Mouse (Mus musculus) lung, embryonic 14.5 days (tissue): Measurements from ENCODE around the gene Bag3. TPM values are rescaled to one million over a fixed set of nuclear protein-coding genes. Genes with fewer than 3 reads are reported as not detected.

Experiments
- ATAC-seq: fragments of 200-750 bp; cut with Nextera tagmentation; 2 replicates; pipeline ENCODE4 v1.8.0; 2017; ENCODE audit warnings: mild to moderate bottlenecking, moderate TSS enrichment, moderate library complexity; ENCODE audit not compliant: insufficient read depth
- DNase-seq: peaks from one replicate; pipeline ENCODE4 v3.0.0-alpha.2; 2015
- H3K27ac ChIP-seq: fragments of 300-500 bp; sonication (generic); 2 replicates; pipeline ENCODE4 v1.5.1; 2014; ENCODE audit warnings: low read depth, mild to moderate bottlenecking, moderate library complexity
- H3K27me3 ChIP-seq: fragments of 300-500 bp; sonication (generic); 2 replicates; pipeline ENCODE4 v1.6.1; 2014; ENCODE audit warnings: low read length, control low read depth; ENCODE audit not compliant: insufficient read depth
- H3K36me3 ChIP-seq: fragments of 300-500 bp; sonication (generic); 2 replicates; pipeline ENCODE4 v1.6.1; 2014; ENCODE audit warnings: control low read depth; ENCODE audit not compliant: insufficient read depth
- H3K4me1 ChIP-seq: fragments of 300-500 bp; sonication (generic); 2 replicates; pipeline ENCODE4 v1.6.1; 2014; ENCODE audit warnings: antibody characterized with exemption, control low read depth; ENCODE audit not compliant: insufficient read depth
- H3K4me2 ChIP-seq: fragments of 300-500 bp; sonication (generic); 2 replicates; pipeline ENCODE4 v1.6.1; 2014; ENCODE audit warnings: mild to moderate bottlenecking
- H3K4me3 ChIP-seq: fragments of 300-500 bp; sonication (generic); 2 replicates; pipeline ENCODE4 v1.5.1; 2014; ENCODE audit warnings: low read depth, low read length
- H3K9ac ChIP-seq: fragments of 300-500 bp; sonication (generic); 2 replicates; pipeline ENCODE4 v1.6.1; 2014
- H3K9me3 ChIP-seq: fragments of 300-500 bp; sonication (generic); 2 replicates; pipeline ENCODE4 v1.6.1; 2016; ENCODE audit warnings: low read depth, low read length, control low read depth
- CTCF ChIP-seq: IDR thresholded peaks from 2 replicates; pipeline ENCODE4 v1.5.1; 2016; ENCODE audit warnings: antibody characterized with exemption, low read depth
- WGBS: fragments of 180-500 bp; shearing (Covaris S2); extraction: QIAGEN DNeasy Blood & Tissue Kit; methylation state at CpG from one replicate; pipeline ENCODE4 v1.1.7; 2014; 5-methylcytosine and 5-hydroxymethylcytosine counted together
- microRNA-seq: library from miRNA; unstranded; fragments of <30 nt; microRNA quantifications from one replicate; pipeline ENCODE4, GENCODE M21; 2016; ENCODE audit warnings: borderline number of aligned reads
- polyA plus RNA-seq: library from polyadenylated mRNA; unstranded; fragments of >200 nt; fragmentation: Nextera tagmentation; extraction: Ambion mirVana; gene quantifications from 2 replicates; pipeline ENCODE4 v1.2.1, GENCODE M21; 2014

Gene Bag3
- polyA plus RNA-seq, 1 experiment from 2014 or later: 20.9 TPM

DNA sequence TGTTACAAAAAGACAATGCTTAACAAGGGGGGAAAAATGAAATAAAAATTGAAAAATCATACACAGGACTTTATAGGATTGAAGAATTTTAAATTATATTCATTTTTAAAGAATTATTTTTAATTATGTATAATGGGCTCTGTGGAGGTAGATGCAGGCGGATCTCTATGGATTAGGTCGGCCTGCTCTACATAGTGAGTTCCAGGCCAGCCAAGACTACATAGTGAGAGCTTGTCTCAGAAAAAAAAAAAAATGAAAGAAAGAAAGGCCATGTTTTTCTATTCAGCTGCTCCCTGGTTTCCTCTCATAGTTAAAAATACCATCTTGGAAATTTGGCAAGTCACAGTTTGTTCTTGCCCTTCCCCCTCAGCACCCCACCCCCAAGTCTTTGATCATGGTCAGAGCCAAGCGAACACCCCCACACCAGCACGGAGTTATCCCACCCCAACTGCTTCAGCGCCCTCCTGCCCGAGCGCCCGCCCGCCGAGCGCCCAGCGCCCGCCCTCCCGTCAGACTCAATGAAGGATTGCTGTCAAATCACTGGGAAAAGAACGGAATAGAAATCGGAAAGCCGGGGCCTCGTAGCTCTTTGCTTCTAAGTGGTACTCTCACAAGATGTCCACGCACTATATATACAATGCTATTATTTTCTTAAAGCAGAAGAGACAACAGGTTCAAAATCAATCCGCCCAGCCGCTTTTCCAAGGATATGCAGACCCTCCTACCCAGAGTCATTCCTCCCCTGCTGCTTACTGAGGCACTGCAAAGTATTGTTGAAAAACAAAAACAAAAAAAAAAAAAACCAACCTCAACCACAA, 68.9 kb downstream of the Bag3 start:
- Histone ChIP-seq H3K4me1 (peaks cover 17% of the 10 kb centered on the region), H3K4me3 (peak overlapping the region; percentile 25), H3K27me3 (no peaks in the 10 kb centered on the region), H3K9me3 (no peaks in the 10 kb centered on the region), H3K9ac (peak overlapping the region; percentile 22; the same call in 1 of the 2 replicates), H3K4me2 (peak overlapping the region; percentile 58), H3K36me3 (no peaks in the 10 kb centered on the region), H3K27ac (peak overlapping the region; percentile 67)
- peak; percentile 69 for ATAC-seq
- 7% methylated on average over 21 of the region's 21 CpGs for WGBS
- peak; percentile 68 for DNase-seq
- TF ChIP-seq CTCF: no peak

DNA sequence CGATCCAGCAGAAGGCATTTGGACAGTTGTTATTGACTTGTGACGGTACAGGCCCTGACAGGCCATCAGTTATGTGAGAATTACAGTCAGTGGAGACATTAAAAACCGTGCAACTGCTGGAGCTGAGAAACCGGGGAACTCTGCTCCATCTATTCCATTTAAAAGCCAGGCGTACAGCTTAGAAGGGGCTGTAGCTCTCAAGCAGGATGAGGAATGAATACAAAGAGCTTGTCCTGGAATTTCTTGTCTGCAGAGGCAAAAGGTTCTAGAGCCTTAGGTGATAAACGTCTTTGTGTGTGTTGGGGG, 69.5 kb downstream of the Bag3 start:
- Histone ChIP-seq H3K4me2 (peak overlapping the region; percentile 58), H3K27me3 (no peaks in the 10 kb centered on the region), H3K9me3 (no peaks in the 10 kb centered on the region), H3K9ac (no peak overlapping the region), H3K36me3 (no peaks in the 10 kb centered on the region), H3K27ac (peak overlapping the region; percentile 67), H3K4me1 (peaks cover 17% of the 10 kb centered on the region), H3K4me3 (peak overlapping the region; percentile 25; the same call in 1 of the 2 replicates)
- ATAC-seq (0 out of 2 replicates have a peak, but pooled peaks have one; percentile 12), DNase-seq (peak; percentile 57)
- WGBS: 7% methylated on average over 6 of the region's 6 CpGs
- no peak for TF ChIP-seq CTCF

DNA sequence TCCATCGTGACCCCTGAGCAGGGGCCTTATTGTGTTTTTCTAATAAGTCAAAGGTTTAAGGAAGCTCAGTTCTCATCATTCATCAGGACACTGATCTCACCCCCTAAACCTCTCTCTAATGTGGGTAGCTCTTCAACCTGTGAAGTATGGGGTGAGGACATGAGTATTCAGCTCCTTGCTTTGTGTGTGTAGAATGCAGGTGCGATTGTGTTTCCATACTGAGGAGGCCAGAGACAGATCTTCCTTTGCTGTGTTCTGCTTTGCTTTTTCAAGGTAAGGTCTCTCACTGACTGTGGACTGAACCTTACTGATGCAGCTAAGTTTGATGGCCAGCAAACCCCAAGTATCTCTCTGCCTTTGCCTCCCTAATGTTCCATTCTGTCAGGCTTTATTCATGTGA, 72.9 kb downstream of the Bag3 start:
- Histone ChIP-seq H3K4me2 (no peak overlapping the region), H3K27ac (no peak overlapping the region), H3K9ac (no peak overlapping the region), H3K9me3 (no peaks in the 10 kb centered on the region), H3K27me3 (no peaks in the 10 kb centered on the region), H3K4me1 (peaks cover 16% of the 10 kb centered on the region), H3K36me3 (no peaks in the 10 kb centered on the region), H3K4me3 (no peak overlapping the region)
- DNase-seq (no peak), ATAC-seq (no peak)
- 91% methylated on average over 2 of the region's 2 CpGs for WGBS
- TF ChIP-seq CTCF: no peak

Small RNA genes lying within 50 kb of the gene (microRNA-seq; reads per million reads assigned to microRNA genes)
- gene Gm24365: not detected

Other genes with a start within 250 kb of the Bag3 start
- 38.6 and 40.4 TPM in 2 replicates for gene BC017158, start 225.4 kb upstream of the Bag3 start, polyA plus RNA-seq
- 31.1 and 31.2 TPM in 2 replicates for gene Rgs10, start 104.9 kb upstream of the Bag3 start, polyA plus RNA-seq
- 38.4 TPM in 2 replicates for gene Tial1, start 61.9 kb upstream of the Bag3 start, polyA plus RNA-seq
- gene Inpp5f, start 87.7 kb downstream of the Bag3 start, polyA plus RNA-seq: 26.3 and 28.2 TPM in 2 replicates
- 81.1 and 82.5 TPM in 2 replicates for gene Mcmbp, start 216.9 kb downstream of the Bag3 start, polyA plus RNA-seq
- gene Sec23ip, start 221.3 kb downstream of the Bag3 start, polyA plus RNA-seq: 41.0 and 43.0 TPM in 2 replicates